Mouse (Mus musculus) olfactory bulb, adult 2 months (tissue): ENCODE measurements around the gene Ldlrad3. TPM values are rescaled to one million over a fixed set of nuclear protein-coding genes. Genes with fewer than 3 reads are reported as not detected.

Experiments used
- H3K27ac ChIP-seq: fragments of 200-500 bp; 2 replicates; pipeline ENCODE4 v1.5.1; 2012; ENCODE audit warnings: low read depth, low read length; ENCODE audit not compliant: insufficient read depth
- H3K4me1 ChIP-seq: fragments of 200-500 bp; 2 replicates; pipeline ENCODE4 v1.6.1; 2012; ENCODE audit warnings: low read length; ENCODE audit not compliant: control insufficient read depth, insufficient read depth
- H3K4me3 ChIP-seq: fragments of 200-500 bp; 2 replicates; pipeline ENCODE4 v1.5.1; 2012; ENCODE audit warnings: mild to moderate bottlenecking, low read depth, low read length, moderate library complexity; ENCODE audit not compliant: insufficient read depth
- CTCF ChIP-seq: fragments of 200-500 bp; IDR thresholded peaks from 2 replicates; pipeline ENCODE4 v1.5.1; 2012; ENCODE audit warnings: low read depth, mild to moderate bottlenecking, low read length, moderate library complexity; ENCODE audit not compliant: insufficient read depth
- POLR2A ChIP-seq: fragments of 200-500 bp; IDR thresholded peaks from 2 replicates; pipeline ENCODE4 v1.6.1; 2012; ENCODE audit warnings: mild to moderate bottlenecking, low read depth, low read length, moderate library complexity; ENCODE audit not compliant: insufficient read depth
- WGBS: fragments of 180-500 bp; shearing (Covaris S2); methylation state at CpG from one replicate; pipeline ENCODE4 v1.1.7; 2018; 5-methylcytosine and 5-hydroxymethylcytosine counted together
- polyA plus RNA-seq: library from polyadenylated mRNA; stranded (reverse); fragments of >200 nt; gene quantifications from 2 replicates; pipeline ENCODE4 v1.2.4, GENCODE M21; 2012; ENCODE audit warnings: low replicate concordance; ENCODE audit not compliant: missing spikeins, insufficient read depth, insufficient read length

Ldlrad3 gene
- polyA plus RNA-seq, 1 experiment = not detected

GRCm38 (mm10) chr2:102113801-102114200, 72.4 kb downstream of the Ldlrad3 start:
- Histone ChIP-seq H3K4me3 (no peak overlapping the region), H3K27ac (no peak overlapping the region), H3K4me1 (peaks cover 10% of the 10 kb centered on the region)
- WGBS = 96% methylated on average over 3 of the region's 3 CpGs
- no peak for TF ChIP-seq POLR2A
- no peak for TF ChIP-seq CTCF

- H3K27ac ChIP-seq = no peak overlapping the region
- 89% methylated on average over 12 of the region's 12 CpGs for WGBS
- no peak overlapping the region for H3K4me3 ChIP-seq
- TF ChIP-seq POLR2A (no peak), CTCF (no peak)
- H3K4me1 ChIP-seq = peaks cover 10% of the 10 kb centered on the region
These were observed 72.9 kb downstream of the Ldlrad3 start for GRCm38 (mm10) chr2:102113323-102113722.

DNA sequence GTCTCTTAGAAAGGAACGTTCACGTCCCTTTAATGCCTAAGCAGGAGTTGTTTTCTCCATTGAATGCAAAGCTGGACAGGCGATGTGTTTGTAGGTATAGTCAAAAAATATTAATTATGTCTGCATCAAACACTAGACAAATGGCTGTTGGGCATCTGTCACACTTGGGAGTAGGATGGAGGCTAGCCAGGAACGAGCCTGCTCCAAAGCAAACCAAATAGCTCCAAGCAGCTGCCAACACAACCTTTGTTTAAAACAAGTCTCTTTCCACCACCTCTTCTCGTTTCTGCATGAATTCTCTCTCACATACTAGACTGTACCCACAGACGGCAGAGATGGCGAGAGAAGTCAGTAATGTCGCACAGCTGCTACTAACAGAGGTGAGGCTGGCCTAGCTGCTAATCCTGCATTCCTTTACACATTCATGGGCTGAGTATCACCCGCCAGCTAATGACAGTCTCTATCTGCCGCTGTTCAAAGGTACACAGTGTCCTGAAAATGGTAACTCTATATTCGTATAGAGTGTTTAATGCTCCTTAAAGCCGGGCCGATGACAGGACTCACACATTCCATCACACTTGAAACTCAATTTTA, 74.2 kb downstream of the Ldlrad3 start:
- Histone ChIP-seq H3K4me3 (no peak overlapping the region), H3K27ac (no peak overlapping the region), H3K4me1 (peaks cover 5% of the 10 kb centered on the region; the same call in 1 of the 2 replicates)
- 74% methylated on average over 13 of the region's 13 CpGs for WGBS
- TF ChIP-seq CTCF = no peak
- no peak for TF ChIP-seq POLR2A

- Histone ChIP-seq H3K4me1 (no peaks in the 10 kb centered on the region), H3K27ac (no peak overlapping the region), H3K4me3 (no peak overlapping the region)
- TF ChIP-seq CTCF = no peak
- TF ChIP-seq POLR2A = no peak
- 92% methylated on average over 2 of the region's 2 CpGs for WGBS
These were observed 75.9 kb downstream of the Ldlrad3 start for GRCm38 (mm10) chr2:102110306-102110705.

- Histone ChIP-seq H3K4me1 (peaks cover 8% of the 10 kb centered on the region), H3K4me3 (no peak overlapping the region), H3K27ac (no peak overlapping the region)
- TF ChIP-seq POLR2A (no peak), CTCF (no peak)
- WGBS = 49% methylated on average over 6 of the region's 6 CpGs
These were observed 78.9 kb downstream of the Ldlrad3 start for GRCm38 (mm10) chr2:102107280-102107679.

- TF ChIP-seq CTCF (no peak), POLR2A (no peak)
These were observed 79.5 kb downstream of the Ldlrad3 start for GRCm38 (mm10) chr2:102106728-102107127.

GRCm38 (mm10) chr2:102105454-102105853, 80.7 kb downstream of the Ldlrad3 start:
- 89% methylated on average over 2 of the region's 2 CpGs for WGBS

More at GRCm38 (mm10) chr2:102106728-102107127, 79.5 kb downstream of the Ldlrad3 start:
- Histone ChIP-seq H3K27ac (no peak overlapping the region), H3K4me3 (no peak overlapping the region), H3K4me1 (peaks cover 8% of the 10 kb centered on the region)
- WGBS = 94% methylated on average over 6 of the region's 6 CpGs

DNA sequence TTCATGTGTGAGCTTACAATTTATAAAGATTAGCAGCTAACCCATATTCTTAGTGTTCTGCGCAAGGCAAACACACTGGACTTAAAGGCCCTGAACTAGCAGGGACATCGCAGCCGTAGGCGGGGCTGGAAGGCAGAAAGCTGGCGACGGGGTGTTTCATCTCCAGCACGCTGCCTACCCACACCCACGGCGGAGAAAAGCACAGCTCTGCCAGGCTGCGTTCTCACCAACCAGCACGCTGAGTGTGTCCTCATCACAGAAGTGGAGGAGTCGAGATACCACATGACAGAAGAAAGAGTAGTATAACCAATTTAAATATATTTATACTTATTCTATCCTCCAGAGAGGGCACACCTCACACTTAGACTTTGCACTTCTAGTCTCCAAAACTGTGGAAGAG, 82.2 kb downstream of the Ldlrad3 start:
- TF ChIP-seq CTCF = no peak
- Histone ChIP-seq H3K4me3 (no peak overlapping the region), H3K27ac (no peak overlapping the region), H3K4me1 (peaks cover 25% of the 10 kb centered on the region)
- 38% methylated on average over 12 of the region's 12 CpGs for WGBS

More at GRCm38 (mm10) chr2:102105454-102105853, 80.7 kb downstream of the Ldlrad3 start:
- Histone ChIP-seq H3K4me3 (no peak overlapping the region), H3K4me1 (peaks cover 13% of the 10 kb centered on the region), H3K27ac (no peak overlapping the region)
- TF ChIP-seq POLR2A (no peak), CTCF (no peak)

- TF ChIP-seq CTCF (no peak), POLR2A (no peak)
- 26% methylated on average over 4 of the region's 4 CpGs for WGBS
- H3K27ac ChIP-seq = 0 out of 2 replicates have a peak overlapping the region, but pooled peaks have one; percentile 10
These were observed 85.7 kb downstream of the Ldlrad3 start for GRCm38 (mm10) chr2:102100490-102100889.

GRCm38 (mm10) chr2:102099702-102100450, 86.3 kb downstream of the Ldlrad3 start:
- Histone ChIP-seq H3K4me3 (no peak overlapping the region), H3K27ac (0 out of 2 replicates have a peak overlapping the region, but pooled peaks have one; percentile 10), H3K4me1 (peaks cover 41% of the 10 kb centered on the region)
- WGBS = 67% methylated on average over 14 of the region's 14 CpGs
- TF ChIP-seq CTCF (no peak), POLR2A (no peak)

More at GRCm38 (mm10) chr2:102100490-102100889, 85.7 kb downstream of the Ldlrad3 start:
- Histone ChIP-seq H3K4me3 (no peak overlapping the region), H3K4me1 (peaks cover 38% of the 10 kb centered on the region)
